Mouse (Mus musculus) lung, adult 2 months (tissue): Measurements from ENCODE around the gene Olfr432.
A peak's percentile ranks its signal among the peaks of the same experiment; 100 is the strongest.

Experiments
- CTCF ChIP-seq: fragments of 200-500 bp; IDR thresholded peaks from 2 replicates; pipeline ENCODE4 v1.5.1; 2011; ENCODE audit warnings: mild to moderate bottlenecking, low read length, control low read depth; ENCODE audit not compliant: insufficient read depth
- POLR2A ChIP-seq: fragments of 200-500 bp; IDR thresholded peaks from 2 replicates; pipeline ENCODE4 v1.6.1; 2011; ENCODE audit warnings: low read depth, mild to moderate bottlenecking, control low read depth, low read length, borderline replicate concordance; ENCODE audit errors: extremely low read depth

DNA sequence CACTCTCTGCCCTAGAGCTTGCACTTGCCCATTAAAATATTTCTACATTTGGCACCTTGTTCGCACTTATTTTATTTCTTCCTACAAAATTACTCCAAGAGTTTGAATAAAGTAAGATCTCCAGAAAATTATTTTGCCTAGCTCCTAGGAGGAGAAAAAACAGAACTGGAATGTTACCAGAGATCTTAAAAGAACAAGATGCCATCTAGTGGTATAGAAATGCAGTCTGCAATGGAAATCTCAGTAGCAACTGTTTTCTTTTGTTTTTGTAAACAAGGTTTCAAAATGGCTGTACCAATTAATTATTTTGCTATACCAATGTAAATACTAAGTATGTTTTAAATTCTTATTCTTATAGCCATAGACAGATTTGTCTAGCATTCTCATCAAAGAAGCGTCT lies 54.7 kb downstream of the Olfr432 start:
- no peak for TF ChIP-seq POLR2A
- peak; percentile 6; the same call in 1 of the 2 replicates for TF ChIP-seq CTCF
